Comparison of ENCODE assay signal across 8 mouse cellular contexts in genomic region chr10:75921026-75921725, GRCm38 (mm10). TPM values are rescaled to one million over a fixed set of nuclear protein-coding genes. Genes with fewer than 3 reads are reported as not detected.
DNase-seq lines count a peak whose midpoint lies in the region; ATAC-seq and TF ChIP-seq lines count a peak whose summit lies in the region.

Gene Smarcb1, minus strand, starts transcription at chr10:75921617.

- H3K4me2 ChIP-seq in kidney, embryonic 15.5 days = peak within 1 kb of the TSS; percentile 74

- peaks cover 41% of the 10 kb centered on the region for H3K36me3 ChIP-seq in kidney, embryonic 15.5 days

- peak within 1 kb of the TSS; percentile 88 for H3K4me3 ChIP-seq in bone marrow macrophage, adult 2 months (ENCODE audit: insufficient read depth, low read length)
- peak within 1 kb of the TSS; percentile 73 for H3K4me3 ChIP-seq in embryonic fibroblast, embryonic 13.5 days (ENCODE audit: insufficient read depth, low read length)
- peak within 1 kb of the TSS; percentile 93 for H3K4me3 ChIP-seq in kidney, embryonic 15.5 days (replicated peaks)

- H3K9ac ChIP-seq in kidney, embryonic 15.5 days = peak within 1 kb of the TSS; percentile 95

- H3K9me3 ChIP-seq in kidney, embryonic 15.5 days (replicated peaks) = no peaks in the 10 kb centered on the region

- WGBS in kidney, embryonic 15.5 days = under 1% methylated on average over 76 of the region's 76 CpGs

- H3K27me3 ChIP-seq in kidney, embryonic 15.5 days = no peaks in the 10 kb centered on the region

- ATAC-seq in kidney, embryonic 15.5 days (replicated peaks; ENCODE audit: low FRiP score) = peak; percentile 93
- ATAC-seq in monocyte, adult 5-6 weeks (replicated peaks; ENCODE audit: insufficient number of reproducible peaks, low FRiP score, low TSS enrichment, poor library complexity, severe bottlenecking) = peak; percentile 77

- no peak for TF ChIP-seq POLR2A in bone marrow macrophage, adult 2 months (IDR thresholded peaks at IDR 0.05; ENCODE audit: borderline replicate concordance, low read depth, low read length)
- TF ChIP-seq POLR2A in embryonic fibroblast, embryonic 13.5 days (IDR thresholded peaks at IDR 0.05; ENCODE audit: low read depth, low read length) = peak; percentile 90

- H3K4me1 ChIP-seq in bone marrow macrophage, adult 2 months (ENCODE audit: control insufficient read depth, insufficient read depth, low read length) = peaks cover 14% of the 10 kb centered on the region
- peaks cover 8% of the 10 kb centered on the region for H3K4me1 ChIP-seq in embryonic fibroblast, embryonic 13.5 days (ENCODE audit: control insufficient read depth, insufficient read depth, low read length)
- peaks cover 31% of the 10 kb centered on the region for H3K4me1 ChIP-seq in kidney, embryonic 15.5 days

- H3K27ac ChIP-seq in bone marrow macrophage, adult 2 months (ENCODE audit: insufficient read depth, low read depth, low read length) = peak within 1 kb of the TSS; percentile 66
- H3K27ac ChIP-seq in embryonic fibroblast, embryonic 13.5 days (ENCODE audit: insufficient read depth, low read length) = peak within 1 kb of the TSS; percentile 91
- peak within 1 kb of the TSS; percentile 97 for H3K27ac ChIP-seq in kidney, embryonic 15.5 days

- DNase-seq in 416B (ENCODE audit: low read depth) (peak; percentile 93), liver (peak; percentile 97)
- peak; percentile 96 to 97 for DNase-seq in heart, adult 9 months (ENCODE audit: low spot score in 2 of 2)
- DNase-seq in spleen, postnatal 4 days (ENCODE audit: low spot score in 2 of 2) = peak; percentile 93 to 98

- no peak for TF ChIP-seq CTCF in bone marrow macrophage, adult 2 months (IDR thresholded peaks at IDR 0.05; ENCODE audit: low read depth, low read length)
- TF ChIP-seq CTCF in embryonic fibroblast, embryonic 13.5 days (IDR thresholded peaks at IDR 0.05; ENCODE audit: borderline replicate concordance, insufficient read depth, low read length) = no peak

RNA-seq across cellular contexts. Expression of gene Smarcb1, which starts in this region (rescaled TPM):
- polyA plus RNA-seq in bone marrow macrophage, adult 2 months (2012; ENCODE audit: insufficient read depth, insufficient read length, missing spikeins) = 27.9 and 31.8 TPM in 2 replicates
- 56.2 and 77.9 TPM in 2 replicates for polyA plus RNA-seq in embryonic fibroblast, embryonic 13.5 days (2011; ENCODE audit: insufficient read length, low read depth, missing spikeins)
- 219 and 239 TPM in 2 replicates for polyA plus RNA-seq in kidney, embryonic 15.5 days (2015; fragmentation: Nextera tagmentation; extraction: Ambion mirVana)
- 16.2 to 31.0 TPM (median 19.4 TPM) in 3 replicates for total RNA-seq in monocyte, adult 5-6 weeks (2017)

Comparison
In these comparisons a context has a peak if more than half of its experiments do, and no peak if none do; other contexts are left out.
1. Peak in every context shown above with its lines: DNase-seq, ATAC-seq, H3K4me3 ChIP-seq and H3K27ac ChIP-seq.